Mouse (Mus musculus): ENCODE results near the gene Nppa. TPM values are rescaled to one million over a fixed set of nuclear protein-coding genes. Genes with fewer than 3 reads are reported as not detected.

Nppa gene
- total and polyA plus RNA-seq, 3 experiments, result 1,237 to 4,474 (median 1,820) TPM

DNA sequence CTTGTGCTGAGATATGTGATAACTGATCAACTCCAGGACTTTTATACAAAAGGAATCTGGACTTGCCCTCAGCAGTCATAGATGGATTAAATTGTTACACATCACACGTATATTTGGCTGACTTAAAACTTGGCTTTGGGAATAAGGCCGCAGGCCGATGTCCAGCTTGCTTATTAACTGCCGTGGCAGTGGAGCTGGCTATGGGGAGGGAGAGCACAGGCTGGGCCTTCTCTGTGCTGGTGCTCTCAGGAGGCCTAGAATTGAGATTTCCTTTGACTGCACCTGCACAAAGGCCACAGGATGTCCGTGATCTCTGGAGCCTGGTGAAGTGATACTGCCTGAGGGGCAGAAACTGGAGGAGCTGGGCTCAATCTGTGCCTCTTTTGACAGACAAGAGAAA, 30.0 kb downstream of the Nppa start:
- no peak overlapping the region for H3K4me3 ChIP-seq
- H3K9ac ChIP-seq (ENCODE audit: low read depth, low read length), result no peak overlapping the region
- WGBS, result 81% methylated on average over 5 of the region's 5 CpGs
- H3K27ac ChIP-seq, result no peak overlapping the region
- TF ChIP-seq POLR2A (IDR thresholded peaks at IDR 0.05; ENCODE audit: insufficient read depth, low read depth, low read length), result no peak
- TF ChIP-seq CTCF (IDR thresholded peaks at IDR 0.05), result no peak
- intact Hi-C loops (cut with DNase I), result no loop called here
- DNase-seq, result no peak
- H3K27me3 ChIP-seq (ENCODE audit: control insufficient read depth, insufficient read depth, low read length), result no peaks in the 10 kb centered on the region
- H3K79me2 ChIP-seq (replicated peaks; ENCODE audit: control insufficient read depth, insufficient read depth, low read length), result 0 out of 2 replicates have a peak, but pooled peaks cover 2% of the 10 kb centered on the region
- no peaks in the 10 kb centered on the region for H3K36me3 ChIP-seq (ENCODE audit: control insufficient read depth, insufficient read depth, low read length)
- H3K4me1 ChIP-seq (ENCODE audit: control insufficient read depth, insufficient read depth, low read length), result no peaks in the 10 kb centered on the region

DNA sequence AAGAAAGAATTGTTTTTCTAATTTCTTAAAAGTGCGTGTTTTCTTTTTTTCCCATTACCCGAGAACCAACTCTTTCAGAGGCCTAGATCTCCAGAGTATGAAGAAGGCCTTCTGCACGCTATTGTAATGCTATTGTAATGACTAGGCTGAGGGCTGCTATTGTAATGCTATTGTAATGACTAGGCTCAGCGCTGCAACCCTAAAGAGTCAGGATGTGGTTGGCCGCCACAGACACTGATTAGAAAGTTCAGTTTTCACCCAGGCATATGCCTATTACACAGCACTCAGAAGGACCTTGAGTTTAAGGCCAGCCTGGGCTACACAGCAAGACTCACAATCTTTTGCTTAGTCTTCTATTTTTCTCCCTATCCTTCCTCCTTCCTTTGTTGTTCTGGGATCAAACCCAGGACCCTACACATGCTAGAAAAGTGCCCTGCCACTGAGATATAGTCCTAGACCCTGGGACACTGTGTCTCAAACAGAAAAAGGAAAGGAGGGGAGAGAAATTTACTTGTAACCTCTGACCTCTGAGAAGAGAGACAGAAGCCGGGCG, 33.4 kb downstream of the Nppa start:
- no peaks in the 10 kb centered on the region for H3K36me3 ChIP-seq (ENCODE audit: control insufficient read depth, insufficient read depth, low read length)
- no peak for DNase-seq
- H3K27ac ChIP-seq, result no peak overlapping the region
- H3K9ac ChIP-seq (ENCODE audit: low read depth, low read length), result no peak overlapping the region
- intact Hi-C loops (cut with DNase I), result no loop called here
- H3K4me1 ChIP-seq (ENCODE audit: control insufficient read depth, insufficient read depth, low read length), result peaks cover 3% of the 10 kb centered on the region
- TF ChIP-seq EP300 (IDR thresholded peaks at IDR 0.05; ENCODE audit: insufficient read depth, low read depth, low read length) (no peak), POLR2A (IDR thresholded peaks at IDR 0.05; ENCODE audit: insufficient read depth, low read depth, low read length) (no peak), CTCF (IDR thresholded peaks at IDR 0.05) (no peak)
- 0 out of 2 replicates have a peak, but pooled peaks cover 2% of the 10 kb centered on the region for H3K79me2 ChIP-seq (replicated peaks; ENCODE audit: control insufficient read depth, insufficient read depth, low read length)
- H3K27me3 ChIP-seq (ENCODE audit: control insufficient read depth, insufficient read depth, low read length), result no peaks in the 10 kb centered on the region
- WGBS, result 89% methylated on average over 7 of the region's 7 CpGs
- H3K4me3 ChIP-seq, result no peak overlapping the region

DNA sequence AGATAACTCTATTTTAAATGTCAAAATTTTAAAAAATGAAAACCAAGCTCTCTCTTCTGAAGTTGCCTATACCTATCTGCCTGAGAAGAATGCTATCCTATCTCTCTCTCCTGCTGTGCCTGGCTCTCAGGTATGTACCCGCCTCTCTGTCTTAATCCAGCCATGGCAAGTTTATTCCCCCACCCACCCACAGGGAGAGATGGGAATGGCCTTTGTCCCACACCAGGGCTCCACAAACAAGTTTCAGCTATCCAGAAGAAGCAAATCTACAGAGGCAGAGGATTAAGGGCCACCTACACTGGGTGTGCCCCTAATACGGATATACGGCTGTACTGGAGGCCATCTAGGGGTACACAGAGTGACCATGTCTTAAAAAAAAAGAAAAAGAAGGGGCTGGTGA, 34.9 kb downstream of the Nppa start:
- Histone ChIP-seq H3K4me3 (no peak overlapping the region), H3K27ac (no peak overlapping the region), H3K9ac (ENCODE audit: low read depth, low read length) (no peak overlapping the region), H3K4me1 (ENCODE audit: control insufficient read depth, insufficient read depth, low read length) (peaks cover 11% of the 10 kb centered on the region), H3K27me3 (ENCODE audit: control insufficient read depth, insufficient read depth, low read length) (no peaks in the 10 kb centered on the region), H3K79me2 (replicated peaks; ENCODE audit: control insufficient read depth, insufficient read depth, low read length) (0 out of 2 replicates have a peak, but pooled peaks cover 2% of the 10 kb centered on the region), H3K36me3 (ENCODE audit: control insufficient read depth, insufficient read depth, low read length) (no peaks in the 10 kb centered on the region)
- intact Hi-C loops (cut with DNase I), result no loop called here
- 88% methylated on average over 3 of the region's 3 CpGs for WGBS
- no peak for TF ChIP-seq EP300 (IDR thresholded peaks at IDR 0.05; ENCODE audit: insufficient read depth, low read depth, low read length)
- TF ChIP-seq POLR2A (IDR thresholded peaks at IDR 0.05; ENCODE audit: insufficient read depth, low read depth, low read length), result no peak
- TF ChIP-seq CTCF (IDR thresholded peaks at IDR 0.05), result no peak
- DNase-seq, result no peak

DNA sequence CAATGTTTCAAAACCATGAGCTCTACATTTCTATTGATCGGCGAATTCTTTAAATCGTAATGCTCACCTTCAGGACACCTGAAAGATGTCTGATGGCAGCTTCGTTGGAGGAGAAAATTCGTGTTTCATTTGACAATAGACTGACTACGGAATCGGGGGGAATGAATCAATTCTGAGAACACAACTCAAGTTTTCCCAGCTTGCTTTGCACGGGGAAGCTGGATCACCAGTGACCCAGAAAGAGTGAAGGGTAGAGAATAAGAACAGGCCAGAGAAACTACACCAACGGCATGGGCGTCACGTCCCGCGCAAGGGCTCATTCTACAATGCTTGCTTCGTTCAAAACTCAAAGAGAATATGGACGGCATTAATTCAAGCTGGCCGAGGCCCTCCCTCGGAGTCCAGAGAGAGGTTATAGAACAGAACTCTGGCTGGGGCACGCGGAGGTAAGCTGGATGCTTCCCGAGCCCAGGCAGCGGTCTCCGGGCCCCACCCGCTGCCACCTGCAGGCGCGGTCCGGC, 37.6 kb downstream of the Nppa start:
- H3K27me3 ChIP-seq (ENCODE audit: control insufficient read depth, insufficient read depth, low read length), result no peaks in the 10 kb centered on the region
- H3K79me2 ChIP-seq (replicated peaks; ENCODE audit: control insufficient read depth, insufficient read depth, low read length), result no peaks in the 10 kb centered on the region
- DNase-seq, result no peak
- peak overlapping the region; percentile 91 for H3K9ac ChIP-seq (ENCODE audit: low read depth, low read length)
- H3K4me1 ChIP-seq (ENCODE audit: control insufficient read depth, insufficient read depth, low read length), result peaks cover 18% of the 10 kb centered on the region
- intact Hi-C loops (cut with DNase I), result loop anchor here (2.0 kb wide), 1 partner anchor 45 kb away; no protein-coding TSS in a partner anchor
- TF ChIP-seq EP300 (IDR thresholded peaks at IDR 0.05; ENCODE audit: insufficient read depth, low read depth, low read length) (no peak), CTCF (IDR thresholded peaks at IDR 0.05) (peak; percentile 30)
- peak overlapping the region; percentile 91 for H3K27ac ChIP-seq
- WGBS, result 7% methylated on average over 26 of the region's 26 CpGs
- H3K36me3 ChIP-seq (ENCODE audit: control insufficient read depth, insufficient read depth, low read length), result no peaks in the 10 kb centered on the region
- peak overlapping the region; percentile 58 for H3K4me3 ChIP-seq

DNA sequence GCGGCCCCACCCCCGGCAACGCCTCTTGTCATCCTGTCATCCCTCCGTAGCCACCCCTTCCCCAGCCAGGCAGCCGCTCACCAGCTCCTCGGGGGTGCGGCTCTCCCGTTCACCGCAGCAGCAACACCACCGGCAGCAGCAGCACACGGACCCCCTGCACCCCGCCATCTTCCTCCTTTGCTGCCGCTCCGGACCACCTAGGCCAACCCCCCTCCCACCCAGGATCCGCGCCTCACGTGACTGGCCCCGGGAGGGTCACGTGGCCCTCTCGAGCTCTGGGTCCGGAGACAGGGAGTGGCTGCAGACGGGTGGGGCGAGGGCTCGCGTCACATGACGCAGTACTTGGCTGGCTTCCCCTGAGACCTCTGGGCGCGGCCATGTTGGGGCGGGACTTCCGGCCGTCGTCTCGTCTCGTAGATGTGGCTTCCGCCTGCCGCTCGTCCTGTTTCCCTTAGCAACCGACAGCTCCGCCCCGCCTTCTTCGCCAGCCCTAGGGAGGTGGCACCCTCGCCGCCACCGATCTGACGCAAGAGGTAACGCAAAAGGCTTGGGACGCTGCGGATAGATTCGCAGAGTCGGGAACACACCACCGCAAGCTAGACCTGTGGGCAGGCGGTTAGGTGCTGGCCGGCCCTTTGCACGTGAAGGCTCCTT, 38.2 kb downstream of the Nppa start, which contains the start of the genes Clcn6 and Mthfr:
Clcn6 (minus strand) TSS at position 222 of the 654 bp plus-strand sequence.
Mthfr (plus strand) TSS at position 478 of the 654 bp plus-strand sequence.
- Histone ChIP-seq H3K27me3 (ENCODE audit: control insufficient read depth, insufficient read depth, low read length) (no peaks in the 10 kb centered on the region), H3K9ac (ENCODE audit: low read depth, low read length) (peak within 1 kb of the TSS; percentile 91), H3K36me3 (ENCODE audit: control insufficient read depth, insufficient read depth, low read length) (no peaks in the 10 kb centered on the region), H3K4me1 (ENCODE audit: control insufficient read depth, insufficient read depth, low read length) (peaks cover 18% of the 10 kb centered on the region), H3K27ac (peak within 1 kb of the TSS; percentile 91), H3K79me2 (replicated peaks; ENCODE audit: control insufficient read depth, insufficient read depth, low read length) (no peaks in the 10 kb centered on the region), H3K4me3 (peak within 1 kb of the TSS; percentile 58)
- under 1% methylated on average over 54 of the region's 54 CpGs for WGBS
- peak; percentile 100 for DNase-seq
- TF ChIP-seq POLR2A (IDR thresholded peaks at IDR 0.05; ENCODE audit: insufficient read depth, low read depth, low read length), result peak; percentile 87
- TF ChIP-seq CTCF (IDR thresholded peaks at IDR 0.05), result no peak
- peak; percentile 20; the same call in 1 of the 2 replicates for TF ChIP-seq EP300 (IDR thresholded peaks at IDR 0.05; ENCODE audit: insufficient read depth, low read depth, low read length)
- intact Hi-C loops (cut with DNase I), result loop anchor here (2.0 kb wide), 1 partner anchor 44 kb away; no protein-coding TSS in a partner anchor
